Mouse (Mus musculus) MEL (cell line): ENCODE data around the gene Dlg5. TPM values are rescaled to one million over a fixed set of nuclear protein-coding genes. Genes with fewer than 3 reads are reported as not detected.

Experiments used
- DNase-seq: peaks from one replicate; pipeline ENCODE4 v3.0.0; 2011; ENCODE audit warnings: low read depth, low spot score
- H3K27ac ChIP-seq: 2 replicates; pipeline ENCODE4 v1.5.1; 2012; ENCODE audit warnings: low read depth, mild to moderate bottlenecking, control low read depth, low read length, moderate library complexity; ENCODE audit not compliant: control insufficient read depth
- H3K27me3 ChIP-seq, 2 experiments: fragments of 150-350 bp in 1 of 2; sonication (generic) in 1 of 2; 2 replicates each; pipeline ENCODE4 v1.6.1; 2012; ENCODE audit warnings: low read length in 2 of 2, mild to moderate bottlenecking in 2 of 2, improper control_type of control experiment in 1 of 2, moderate library complexity in 1 of 2; ENCODE audit not compliant: insufficient read depth in 2 of 2, control insufficient read depth in 1 of 2
- H3K36me3 ChIP-seq, 2 experiments: 2 replicates each; pipeline ENCODE4 v1.6.1; 2012 to 2014; ENCODE audit warnings: low read length in 2 of 2, improper control_type of control experiment in 1 of 2, inconsistent platforms in 1 of 2, mild to moderate bottlenecking in 1 of 2; ENCODE audit not compliant: insufficient read depth in 2 of 2, control insufficient read depth in 1 of 2
- H3K4me1 ChIP-seq, 2 experiments: fragments of 150-350 bp in 1 of 2; sonication (generic) in 1 of 2; 2 replicates each; pipeline ENCODE4 v1.6.1; 2012; ENCODE audit warnings: low read length in 2 of 2, improper control_type of control experiment in 1 of 2, mild to moderate bottlenecking in 1 of 2; ENCODE audit not compliant: insufficient read depth in 2 of 2, control insufficient read depth in 1 of 2
- H3K4me3 ChIP-seq, 2 experiments: fragments of 150-350 bp in 1 of 2; sonication (generic) in 1 of 2; 2 replicates each; pipeline ENCODE4 v1.5.1; 2012; ENCODE audit warnings: low read depth in 2 of 2, low read length in 2 of 2, mild to moderate bottlenecking in 2 of 2, moderate library complexity in 2 of 2, control low read depth in 1 of 2, improper control_type of control experiment in 1 of 2; ENCODE audit not compliant: control insufficient read depth in 1 of 2, insufficient read depth in 1 of 2
- H3K79me2 ChIP-seq: 2 replicates; pipeline ENCODE4 v1.6.1; 2012; ENCODE audit warnings: mild to moderate bottlenecking, low read length, moderate library complexity; ENCODE audit not compliant: control insufficient read depth, poor library complexity, insufficient read depth
- H3K9ac ChIP-seq: 2 replicates; pipeline ENCODE4 v1.6.1; 2012; ENCODE audit warnings: low read depth, mild to moderate bottlenecking, control low read depth, low read length, moderate library complexity; ENCODE audit not compliant: control insufficient read depth, poor library complexity, severe bottlenecking
- H3K9me3 ChIP-seq: fragments of 150-350 bp; sonication (generic); replicated peaks from 2 replicates; pipeline ENCODE4 v1.6.1; 2012; ENCODE audit warnings: mild to moderate bottlenecking, low read length, improper control_type of control experiment, moderate library complexity; ENCODE audit not compliant: insufficient read depth
- CHD1 ChIP-seq: IDR thresholded peaks from 2 replicates; pipeline ENCODE4 v1.6.1; 2012; ENCODE audit warnings: low read depth, mild to moderate bottlenecking, inconsistent platforms, low read length, improper control_type of control experiment
- CTCF ChIP-seq, 3 experiments: IDR thresholded peaks in 2 of 3; conservative IDR thresholded peaks in 1 of 3; 2 replicates each; pipeline ENCODE4 v1.5.1; 2011 to 2012; ENCODE audit warnings: low read length in 3 of 3, low read depth in 2 of 3, mild to moderate bottlenecking in 2 of 3, improper control_type of control experiment in 1 of 3, inconsistent platforms in 1 of 3, mixed read lengths in 1 of 3, moderate library complexity in 1 of 3; ENCODE audit not compliant: control insufficient read depth in 1 of 3, insufficient read depth in 1 of 3, poor library complexity in 1 of 3, severe bottlenecking in 1 of 3
- ELF1 ChIP-seq: IDR thresholded peaks from 2 replicates; pipeline ENCODE4 v1.6.1; 2014; ENCODE audit warnings: low read depth, mild to moderate bottlenecking, inconsistent platforms, low read length, improper control_type of control experiment, moderate library complexity
- ETS1 ChIP-seq: IDR thresholded peaks from 2 replicates; pipeline ENCODE4 v1.6.1; 2012; ENCODE audit warnings: low read depth, mild to moderate bottlenecking, inconsistent platforms, low read length, improper control_type of control experiment, moderate library complexity
- GABPA ChIP-seq: IDR thresholded peaks from 2 replicates; pipeline ENCODE4 v1.6.1; 2012; ENCODE audit warnings: low read depth, mild to moderate bottlenecking, inconsistent platforms, low read length, improper control_type of control experiment, moderate library complexity
- HCFC1 ChIP-seq: IDR thresholded peaks from 2 replicates; pipeline ENCODE4 v1.6.1; 2012; ENCODE audit warnings: low read depth, mild to moderate bottlenecking, inconsistent platforms, low read length, improper control_type of control experiment, moderate library complexity
- JUND ChIP-seq: IDR thresholded peaks from 2 replicates; pipeline ENCODE4 v1.6.1; 2011; ENCODE audit warnings: low read depth, mild to moderate bottlenecking, improper control_type of control experiment, low read length
- KAT2A ChIP-seq: conservative IDR thresholded peaks from 2 replicates; pipeline ENCODE4 v1.6.1; 2012; ENCODE audit warnings: low read depth, low read length, improper control_type of control experiment, inconsistent platforms
- MAFK ChIP-seq: IDR thresholded peaks from 2 replicates; pipeline ENCODE4 v1.6.1; 2011; ENCODE audit warnings: low read depth, mild to moderate bottlenecking, low read length, improper control_type of control experiment, borderline replicate concordance
- MAX ChIP-seq: IDR thresholded peaks from 2 replicates; pipeline ENCODE4 v1.6.1; 2011; ENCODE audit warnings: low read length, improper control_type of control experiment
- MXI1 ChIP-seq: IDR thresholded peaks from 2 replicates; pipeline ENCODE4 v1.6.1; 2011; ENCODE audit warnings: mild to moderate bottlenecking, low read depth, low read length, improper control_type of control experiment
- MYB ChIP-seq: IDR thresholded peaks from 2 replicates; pipeline ENCODE4 v1.6.1; 2011; ENCODE audit warnings: mild to moderate bottlenecking, low read depth, low read length, improper control_type of control experiment
- MYC ChIP-seq: IDR thresholded peaks from 2 replicates; pipeline ENCODE4 v1.6.1; 2011; ENCODE audit warnings: low read depth, mild to moderate bottlenecking, low read length, improper control_type of control experiment, moderate library complexity
- NRF1 ChIP-seq: IDR thresholded peaks from 2 replicates; pipeline ENCODE4 v1.6.1; 2014; ENCODE audit warnings: low read depth, mild to moderate bottlenecking, inconsistent platforms, low read length, improper control_type of control experiment, moderate library complexity; ENCODE audit not compliant: poor library complexity, insufficient read depth, severe bottlenecking
- POLR2A ChIP-seq, 2 experiments: IDR thresholded peaks; 2 replicates each; pipeline ENCODE4 v1.6.1; 2011 to 2012; ENCODE audit warnings: low read length in 2 of 2, mild to moderate bottlenecking in 2 of 2, control low read depth in 1 of 2, improper control_type of control experiment in 1 of 2, low read depth in 1 of 2, moderate library complexity in 1 of 2; ENCODE audit not compliant: control insufficient read depth in 1 of 2, insufficient read depth in 1 of 2, poor library complexity in 1 of 2
- POLR2AphosphoS2 ChIP-seq: IDR thresholded peaks from 2 replicates; pipeline ENCODE4 v1.6.1; 2011; ENCODE audit warnings: low read length, improper control_type of control experiment
- RAD21 ChIP-seq: IDR thresholded peaks from 2 replicates; pipeline ENCODE4 v1.6.1; 2011; ENCODE audit warnings: mild to moderate bottlenecking, low read depth, low read length, improper control_type of control experiment
- SIN3A ChIP-seq: IDR thresholded peaks from 2 replicates; pipeline ENCODE4 v1.6.1; 2012; ENCODE audit warnings: low read length, improper control_type of control experiment, inconsistent platforms
- SMC3 ChIP-seq: IDR thresholded peaks from 2 replicates; pipeline ENCODE4 v1.6.1; 2011; ENCODE audit warnings: low read depth, low read length, improper control_type of control experiment
- TBP ChIP-seq: IDR thresholded peaks from 2 replicates; pipeline ENCODE4 v1.8.0; 2011; ENCODE audit warnings: low read depth, low read length, improper control_type of control experiment
- TCF12 ChIP-seq: IDR thresholded peaks from 2 replicates; pipeline ENCODE4 v1.6.1; 2014; ENCODE audit warnings: low read depth, mild to moderate bottlenecking, inconsistent platforms, low read length, improper control_type of control experiment, moderate library complexity
- USF2 ChIP-seq, 2 experiments: IDR thresholded peaks; 2 replicates each; pipeline ENCODE4 v1.6.1; 2011 to 2012; ENCODE audit warnings: improper control_type of control experiment in 2 of 2, low read length in 2 of 2, borderline replicate concordance in 1 of 2, inconsistent platforms in 1 of 2, low read depth in 1 of 2, mild to moderate bottlenecking in 1 of 2; ENCODE audit not compliant: insufficient read depth in 1 of 2
- ZC3H11A ChIP-seq: IDR thresholded peaks from 2 replicates; pipeline ENCODE4 v1.6.1; 2012; ENCODE audit warnings: low read depth, mild to moderate bottlenecking, inconsistent platforms, low read length, improper control_type of control experiment
- ZNF384 ChIP-seq: IDR thresholded peaks from 2 replicates; pipeline ENCODE4 v1.6.1; 2012; ENCODE audit warnings: low read depth, mild to moderate bottlenecking, inconsistent platforms, low read length, improper control_type of control experiment
- polyA plus RNA-seq, 2 experiments: library from polyadenylated mRNA; stranded (reverse) in 1 of 2; unstranded in 1 of 2; fragments of >175 nt in 1 of 2; fragments of >200 nt in 1 of 2; gene quantifications; 2 replicates each; pipeline versions ENCODE4 v1.2.1 to v1.2.4; 2012; ENCODE audit warnings: low replicate concordance in 2 of 2, low read depth in 1 of 2; ENCODE audit not compliant: insufficient read length in 2 of 2, insufficient read depth in 1 of 2, missing spikeins in 1 of 2
- total RNA-seq: library from RNA; depleted of rRNA; stranded (reverse); fragments of 300-350 nt; gene quantifications from 2 replicates; pipeline ENCODE4 v1.2.3, GENCODE M21; 2012

The Dlg5 gene
- total and polyA plus RNA-seq, 3 experiments = not detected

- Histone ChIP-seq H3K9ac (no peak overlapping the region), H3K79me2 (no peaks in the 10 kb centered on the region), H3K27me3 (no peaks in the 10 kb centered on the region; a peak in 1 of 4 replicates), H3K27ac (no peak overlapping the region), H3K4me1 (no peaks in the 10 kb centered on the region), H3K36me3 (no peaks in the 10 kb centered on the region), H3K4me3 (no peak overlapping the region), H3K9me3 (no peaks in the 10 kb centered on the region)
- no peak for TF ChIP-seq POLR2AphosphoS2
- TF ChIP-seq GABPA = no peak
- no peak for TF ChIP-seq ETS1
- no peak for TF ChIP-seq SMC3
- TF ChIP-seq SIN3A = no peak
- no peak for TF ChIP-seq HCFC1
- TF ChIP-seq KAT2A = no peak
- no peak for TF ChIP-seq TCF12
- TF ChIP-seq POLR2A (IDR thresholded peaks at IDR 0.05; ENCODE audit: control insufficient read depth in 1 of 2, insufficient read depth in 1 of 2, low read depth in 1 of 2, low read length in 2 of 2, poor library complexity in 1 of 2) = no peak
- no peak for TF ChIP-seq TBP
- no peak for TF ChIP-seq USF2 (IDR thresholded peaks at IDR 0.05; ENCODE audit: borderline replicate concordance in 1 of 2, insufficient read depth in 1 of 2, low read depth in 1 of 2, low read length in 2 of 2)
- TF ChIP-seq ELF1 = no peak
- no peak for DNase-seq
Measured at GRCm38 (mm10) chr14:24200771-24201170, 44.9 kb downstream of the Dlg5 start.

GRCm38 (mm10) chr14:24199732-24200131 lies 46.0 kb downstream of the Dlg5 start:
- Histone ChIP-seq H3K4me3 (no peak overlapping the region), H3K9ac (no peak overlapping the region), H3K27ac (no peak overlapping the region), H3K4me1 (no peaks in the 10 kb centered on the region), H3K9me3 (no peaks in the 10 kb centered on the region), H3K79me2 (no peaks in the 10 kb centered on the region), H3K36me3 (no peaks in the 10 kb centered on the region)
- DNase-seq = no peak
- TF ChIP-seq NRF1 = no peak
- no peak for TF ChIP-seq ELF1
- TF ChIP-seq CTCF (IDR thresholded peaks at IDR 0.05 in 2 of 3, conservative IDR thresholded peaks at IDR 0.05 in 1 of 3; ENCODE audit: control insufficient read depth in 1 of 3, insufficient read depth in 1 of 3, low read depth in 2 of 3, low read length in 3 of 3, poor library complexity in 1 of 3, severe bottlenecking in 1 of 3) = no peak
- no peak for TF ChIP-seq USF2 (IDR thresholded peaks at IDR 0.05; ENCODE audit: borderline replicate concordance in 1 of 2, insufficient read depth in 1 of 2, low read depth in 1 of 2, low read length in 2 of 2)
- TF ChIP-seq, all 39 proteins: peak for 0
- no peaks in the 10 kb centered on the region; a peak in 1 of 4 replicates for H3K27me3 ChIP-seq

GRCm38 (mm10) chr14:24197865-24198264 lies 47.9 kb downstream of the Dlg5 start:
- Histone ChIP-seq H3K36me3 (no peaks in the 10 kb centered on the region), H3K27me3 (no peaks in the 10 kb centered on the region; a peak in 1 of 4 replicates)

More at GRCm38 (mm10) chr14:24197865-24198264, 47.9 kb downstream of the Dlg5 start:
- Histone ChIP-seq H3K79me2 (no peaks in the 10 kb centered on the region), H3K9ac (no peak overlapping the region), H3K9me3 (no peaks in the 10 kb centered on the region), H3K4me1 (no peaks in the 10 kb centered on the region), H3K4me3 (no peak overlapping the region), H3K27ac (no peak overlapping the region)
- no peak for DNase-seq
- TF ChIP-seq CHD1 (no peak), ETS1 (no peak), JUND (no peak), ZNF384 (no peak), MYB (no peak), MAFK (no peak), MAX (no peak), MYC (no peak), GABPA (no peak), ZC3H11A (no peak), POLR2AphosphoS2 (no peak), HCFC1 (no peak), MXI1 (no peak), RAD21 (no peak)
